In genomic region chr14:105924712-105925111, GRCm38 (mm10) we compare ENCODE assay signal across 8 mouse cellular contexts. TPM values are rescaled to one million over a fixed set of nuclear protein-coding genes. Genes with fewer than 3 reads are reported as not detected.
DNase-seq lines count a peak whose midpoint lies in the region; ATAC-seq and TF ChIP-seq lines count a peak whose summit lies in the region.
"Had no signal": no experiment of that assay in that cellular context is flagged by ENCODE, and none has a peak within 500 bp of the region (broad histone marks: within the 10 kb centered on the region; RNA-seq: fewer than 3 reads in every experiment).

No protein-coding gene starts in this region.

- ATAC-seq in intestine, embryonic 14.5 days (replicated peaks; ENCODE audit: low FRiP score, low TSS enrichment, low read depth): no peak
- no peak for ATAC-seq in intestine, embryonic 16.5 days
- ATAC-seq in embryonic facial prominence, embryonic 14.5 days (ENCODE audit: low read depth): no peak
- no peak for ATAC-seq in stomach, postnatal 0 days (ENCODE audit: low FRiP score, low TSS enrichment)

- no peaks in the 10 kb centered on the region for H3K9me3 ChIP-seq in intestine, embryonic 14.5 days (ENCODE audit: control insufficient read depth, low read length)
- no peaks in the 10 kb centered on the region for H3K9me3 ChIP-seq in intestine, embryonic 16.5 days (ENCODE audit: control insufficient read depth, low read length)
- no peaks in the 10 kb centered on the region for H3K9me3 ChIP-seq in embryonic facial prominence, embryonic 14.5 days (ENCODE audit: control insufficient read depth, low read length)
- H3K9me3 ChIP-seq in stomach, postnatal 0 days (ENCODE audit: control insufficient read depth, low read length): no peaks in the 10 kb centered on the region
- H3K9me3 ChIP-seq: stomach, embryonic 15.5 days had no signal

- peak; percentile 68 for TF ChIP-seq CTCF in stomach, postnatal 0 days (IDR thresholded peaks at IDR 0.05; ENCODE audit: low read depth)

- no peak for TF ChIP-seq EP300 in stomach, postnatal 0 days (optimal IDR thresholded peaks at IDR 0.05)

- H3K36me3 ChIP-seq in intestine, embryonic 14.5 days (ENCODE audit: control insufficient read depth, insufficient read depth, low read length): no peaks in the 10 kb centered on the region
- H3K36me3 ChIP-seq in intestine, embryonic 16.5 days (ENCODE audit: control insufficient read depth, insufficient read depth, low read length): no peaks in the 10 kb centered on the region
- no peaks in the 10 kb centered on the region for H3K36me3 ChIP-seq in embryonic facial prominence, embryonic 14.5 days (ENCODE audit: control insufficient read depth, insufficient read depth, low read length)
- H3K36me3 ChIP-seq in stomach, postnatal 0 days (ENCODE audit: control insufficient read depth, insufficient read depth, low read length): no peaks in the 10 kb centered on the region
- H3K36me3 ChIP-seq: stomach, embryonic 15.5 days had no signal

- H3K4me1 ChIP-seq in intestine, embryonic 14.5 days (replicated peaks; ENCODE audit: control insufficient read depth, insufficient read depth, low read length): peaks cover 14% of the 10 kb centered on the region
- peaks cover 11% of the 10 kb centered on the region for H3K4me1 ChIP-seq in intestine, embryonic 16.5 days (ENCODE audit: control insufficient read depth, insufficient read depth, low read length)
- peaks cover 10% of the 10 kb centered on the region for H3K4me1 ChIP-seq in embryonic facial prominence, embryonic 14.5 days (ENCODE audit: control insufficient read depth, insufficient read depth, low read length)
- no peaks in the 10 kb centered on the region for H3K4me1 ChIP-seq in stomach, postnatal 0 days (replicated peaks; ENCODE audit: control insufficient read depth, insufficient read depth)

- no peak overlapping the region for H3K9ac ChIP-seq in intestine, embryonic 14.5 days (ENCODE audit: low read length)
- no peak overlapping the region for H3K9ac ChIP-seq in intestine, embryonic 16.5 days (ENCODE audit: low read depth, low read length)
- H3K9ac ChIP-seq in embryonic facial prominence, embryonic 14.5 days (ENCODE audit: low read depth, low read length): no peak overlapping the region
- no peak overlapping the region for H3K9ac ChIP-seq in stomach, postnatal 0 days (ENCODE audit: low read length)
- H3K9ac ChIP-seq: stomach, embryonic 15.5 days had no signal

- no peak overlapping the region for H3K4me3 ChIP-seq in intestine, embryonic 14.5 days (ENCODE audit: low read depth, low read length)
- no peak overlapping the region for H3K4me3 ChIP-seq in intestine, embryonic 16.5 days (ENCODE audit: low read length)
- no peak overlapping the region for H3K4me3 ChIP-seq in embryonic facial prominence, embryonic 14.5 days (ENCODE audit: low read depth, low read length)
- no peak overlapping the region for H3K4me3 ChIP-seq in stomach, postnatal 0 days (ENCODE audit: low read depth, low read length)
- H3K4me3 ChIP-seq: stomach, embryonic 15.5 days had no signal

- H3K4me2 ChIP-seq in intestine, embryonic 14.5 days (ENCODE audit: low read length): no peak overlapping the region
- H3K4me2 ChIP-seq in intestine, embryonic 16.5 days (ENCODE audit: low read depth, low read length): no peak overlapping the region
- H3K4me2 ChIP-seq in embryonic facial prominence, embryonic 14.5 days (ENCODE audit: low read depth, low read length): no peak overlapping the region
- no peak overlapping the region for H3K4me2 ChIP-seq in stomach, postnatal 0 days (replicated peaks; ENCODE audit: low read depth)
- H3K4me2 ChIP-seq: stomach, embryonic 15.5 days had no signal

- DNase-seq in intestine, embryonic 14.5 days (ENCODE audit: low spot score): peak; percentile 50
- peak; percentile 37 to 53 for DNase-seq in right cerebral cortex, adult 2 months (ENCODE audit: low spot score in 2 of 2)
- no peak for DNase-seq in right cerebral cortex, postnatal 25 days
- peak; percentile 63 for DNase-seq in embryonic facial prominence, embryonic 14.5 days (ENCODE audit: low spot score)
- peak; percentile 22 for DNase-seq in stomach, postnatal 0 days (ENCODE audit: low spot score)
- DNase-seq in adrenal gland, adult 18-20 months (ENCODE audit: low spot score in 2 of 2): no peak

- H3K27me3 ChIP-seq in intestine, embryonic 14.5 days (replicated peaks; ENCODE audit: control insufficient read depth, insufficient read depth, low read length): no peaks in the 10 kb centered on the region
- H3K27me3 ChIP-seq in intestine, embryonic 16.5 days (replicated peaks; ENCODE audit: control insufficient read depth, insufficient read depth, low read length): no peaks in the 10 kb centered on the region
- H3K27me3 ChIP-seq in embryonic facial prominence, embryonic 14.5 days (replicated peaks; ENCODE audit: control insufficient read depth, insufficient read depth, low read length): 0 out of 2 replicates have a peak, but pooled peaks cover 4% of the 10 kb centered on the region
- H3K27me3 ChIP-seq in stomach, postnatal 0 days (ENCODE audit: control insufficient read depth, insufficient read depth, low read length): no peaks in the 10 kb centered on the region
- H3K27me3 ChIP-seq: stomach, embryonic 15.5 days had no signal

- 41% methylated on average over 1 of the region's 1 CpGs for WGBS in intestine, embryonic 14.5 days
- whole genome bisulfite sequencing in intestine, embryonic 16.5 days: 45% methylated on average over 1 of the region's 1 CpGs
- 24% methylated on average over 1 of the region's 1 CpGs for WGBS in embryonic facial prominence, embryonic 14.5 days
- 23% methylated on average over 1 of the region's 1 CpGs for WGBS in stomach, postnatal 0 days

- no peak overlapping the region for H3K27ac ChIP-seq in intestine, embryonic 14.5 days (ENCODE audit: low read depth)
- H3K27ac ChIP-seq in intestine, embryonic 16.5 days (ENCODE audit: low read length): no peak overlapping the region
- H3K27ac ChIP-seq in embryonic facial prominence, embryonic 14.5 days (replicated peaks; ENCODE audit: low read depth, low read length): no peak overlapping the region
- no peak overlapping the region for H3K27ac ChIP-seq in stomach, postnatal 0 days (replicated peaks)
- H3K27ac ChIP-seq: stomach, embryonic 15.5 days had no signal

RNA-seq across cellular contexts. Expression of gene Spry2, which starts 28.1 kb away (rescaled TPM):
- polyA plus RNA-seq in intestine, embryonic 14.5 days (2014; fragmentation: Nextera tagmentation; extraction: Ambion mirVana): 48.3 and 50.0 TPM in 2 replicates
- 29.4 and 35.5 TPM in 2 replicates for polyA plus RNA-seq in intestine, embryonic 16.5 days (2015; fragmentation: Nextera tagmentation; extraction: Ambion mirVana)
- polyA plus RNA-seq in embryonic facial prominence, embryonic 14.5 days (2014; fragmentation: Nextera tagmentation; extraction: Ambion mirVana): 53.9 and 65.2 TPM in 2 replicates
- polyA plus RNA-seq in stomach, postnatal 0 days (2015; fragmentation: Nextera tagmentation; extraction: Ambion mirVana): 45.8 and 49.2 TPM in 2 replicates
- total RNA-seq in adrenal gland, adult 18-20 months (2021): 10 to 100 TPM; 28.3 to 29.1 TPM

Comparison
In these comparisons a context has a peak if more than half of its experiments do, and no peak if none do; other contexts are left out.
1. DNase-seq: peak in intestine, embryonic 14.5 days (single experiment), right cerebral cortex, adult 2 months (2 of 2), embryonic facial prominence, embryonic 14.5 days (single experiment) and stomach, postnatal 0 days (single experiment); none in right cerebral cortex, postnatal 25 days (single experiment) and adrenal gland, adult 18-20 months (0 of 2).